Mouse (Mus musculus) hindbrain, postnatal 0 days (tissue): ENCODE data around the gene Acvrl1. TPM values are rescaled to one million over a fixed set of nuclear protein-coding genes. Genes with fewer than 3 reads are reported as not detected.

Experiments
- ATAC-seq: fragments of 200-750 bp; cut with Nextera tagmentation; 2 replicates; pipeline ENCODE4 v1.8.0; 2017; ENCODE audit warnings: mild to moderate bottlenecking, moderate TSS enrichment, moderate library complexity
- DNase-seq: peaks from one replicate; pipeline ENCODE4 v3.0.0-alpha.2; 2015; ENCODE audit warnings: low spot score
- H3K27ac ChIP-seq: fragments of 300-500 bp; sonication (generic); 2 replicates; pipeline ENCODE4 v1.5.1; 2014; ENCODE audit warnings: mild to moderate bottlenecking
- H3K27me3 ChIP-seq: fragments of 300-500 bp; sonication (generic); 2 replicates; pipeline ENCODE4 v1.6.1; 2014; ENCODE audit warnings: low read length, mixed read lengths; ENCODE audit not compliant: insufficient read depth
- H3K36me3 ChIP-seq: fragments of 300-500 bp; sonication (generic); 2 replicates; pipeline ENCODE4 v1.6.1; 2014; ENCODE audit warnings: low read length, mixed read lengths; ENCODE audit not compliant: insufficient read depth
- H3K4me1 ChIP-seq: fragments of 300-500 bp; sonication (generic); 2 replicates; pipeline ENCODE4 v1.6.1; 2014; ENCODE audit warnings: antibody characterized with exemption, low read length, mixed read lengths; ENCODE audit not compliant: insufficient read depth
- H3K4me2 ChIP-seq: fragments of 300-500 bp; sonication (generic); 2 replicates; pipeline ENCODE4 v1.6.1; 2014; ENCODE audit warnings: low read depth, mild to moderate bottlenecking, low read length, moderate library complexity, mixed read lengths
- H3K4me3 ChIP-seq: fragments of 300-500 bp; sonication (generic); 2 replicates; pipeline ENCODE4 v1.5.1; 2014; ENCODE audit warnings: low read length
- H3K9ac ChIP-seq: fragments of 300-500 bp; sonication (generic); replicated peaks from 2 replicates; pipeline ENCODE4 v1.6.1; 2014; ENCODE audit warnings: mild to moderate bottlenecking, low read length, moderate library complexity, mixed read lengths
- H3K9me3 ChIP-seq: fragments of 300-500 bp; sonication (generic); 2 replicates; pipeline ENCODE4 v1.6.1; 2016; ENCODE audit warnings: low read length, mixed read lengths
- CTCF ChIP-seq: IDR thresholded peaks from 2 replicates; pipeline ENCODE4 v1.5.1; 2016; ENCODE audit warnings: antibody characterized with exemption, control low read depth, low read depth
- WGBS: fragments of 180-500 bp; shearing (Covaris S2); extraction: QIAGEN DNeasy Blood & Tissue Kit; methylation state at CpG from one replicate; pipeline ENCODE4 v1.1.7; 2014; 5-methylcytosine and 5-hydroxymethylcytosine counted together
- polyA plus RNA-seq: library from polyadenylated mRNA; unstranded; fragments of >200 nt; fragmentation: Nextera tagmentation; extraction: Ambion mirVana; gene quantifications from 2 replicates; pipeline ENCODE4 v1.2.1, GENCODE M21; 2015
- total RNA-seq: library from RNA; depleted of rRNA; stranded (reverse); fragments of >200 nt; gene quantifications from 2 replicates; pipeline ENCODE4 v1.2.3, GENCODE M21; 2014

Acvrl1 gene
- total and polyA plus RNA-seq, 2 experiments from 2014 or later: 7.0 to 21.6 TPM

GRCm38 (mm10) chr15:101131498-101131897 is 3.2 kb downstream of the Acvrl1 start:
- WGBS: 38% methylated on average over 11 of the region's 11 CpGs
- H3K9ac ChIP-seq: no peak overlapping the region
- DNase-seq (no peak), ATAC-seq (no peak)
- peak overlapping the region; percentile 2; the same call in 1 of the 2 replicates for H3K4me2 ChIP-seq
- H3K27me3 ChIP-seq: peaks cover 8% of the 10 kb centered on the region
- H3K4me3 ChIP-seq: no peak overlapping the region
- H3K4me1 ChIP-seq: peaks cover 4% of the 10 kb centered on the region
- H3K27ac ChIP-seq: no peak overlapping the region
- no peaks in the 10 kb centered on the region for H3K9me3 ChIP-seq
- no peaks in the 10 kb centered on the region for H3K36me3 ChIP-seq
- no peak for TF ChIP-seq CTCF

GRCm38 (mm10) chr15:101132041-101132440 is 3.7 kb downstream of the Acvrl1 start:
- Histone ChIP-seq H3K4me2 (peak overlapping the region; percentile 2; the same call in 1 of the 2 replicates), H3K4me3 (no peak overlapping the region), H3K9ac (no peak overlapping the region), H3K9me3 (no peaks in the 10 kb centered on the region), H3K27ac (no peak overlapping the region), H3K4me1 (peaks cover 4% of the 10 kb centered on the region), H3K36me3 (no peaks in the 10 kb centered on the region), H3K27me3 (peaks cover 8% of the 10 kb centered on the region)
- WGBS: 31% methylated on average over 6 of the region's 6 CpGs
- no peak for ATAC-seq
- TF ChIP-seq CTCF: no peak
- DNase-seq: no peak

- peaks cover 8% of the 10 kb centered on the region for H3K27me3 ChIP-seq
- peak overlapping the region; percentile 45; the same call in 1 of the 2 replicates for H3K27ac ChIP-seq
- no peaks in the 10 kb centered on the region for H3K36me3 ChIP-seq
- no peak for DNase-seq
- no peak for TF ChIP-seq CTCF
- no peak overlapping the region for H3K9ac ChIP-seq
- H3K4me1 ChIP-seq: peaks cover 4% of the 10 kb centered on the region
- ATAC-seq: no peak
- H3K4me3 ChIP-seq: no peak overlapping the region
- no peaks in the 10 kb centered on the region for H3K9me3 ChIP-seq
- WGBS: 80% methylated on average over 6 of the region's 6 CpGs
- H3K4me2 ChIP-seq: no peak overlapping the region
Observed at GRCm38 (mm10) chr15:101132761-101133160, 4.4 kb downstream of the Acvrl1 start.

- Histone ChIP-seq H3K9ac (no peak overlapping the region), H3K27ac (0 out of 2 replicates have a peak overlapping the region, but pooled peaks have one; percentile 45), H3K4me3 (no peak overlapping the region), H3K36me3 (no peaks in the 10 kb centered on the region), H3K9me3 (no peaks in the 10 kb centered on the region), H3K27me3 (peaks cover 8% of the 10 kb centered on the region), H3K4me1 (no peaks in the 10 kb centered on the region), H3K4me2 (peak overlapping the region; percentile 24; the same call in 1 of the 2 replicates)
- DNase-seq (no peak), ATAC-seq (peak; percentile 38; the same call in 1 of the 2 replicates)
- WGBS: 19% methylated on average over 15 of the region's 15 CpGs
- no peak for TF ChIP-seq CTCF
Observed at GRCm38 (mm10) chr15:101133993-101134704, 5.8 kb downstream of the Acvrl1 start.

- H3K4me2 ChIP-seq: peak overlapping the region; percentile 24
- no peak overlapping the region for H3K4me3 ChIP-seq
- no peak overlapping the region for H3K9ac ChIP-seq
- H3K27me3 ChIP-seq: no peaks in the 10 kb centered on the region
- 69% methylated on average over 8 of the region's 8 CpGs for WGBS
- no peaks in the 10 kb centered on the region for H3K9me3 ChIP-seq
- no peaks in the 10 kb centered on the region for H3K4me1 ChIP-seq
- ATAC-seq: no peak
- H3K27ac ChIP-seq: no peak overlapping the region
- H3K36me3 ChIP-seq: no peaks in the 10 kb centered on the region
- DNase-seq: no peak
- TF ChIP-seq CTCF: no peak
Observed at GRCm38 (mm10) chr15:101135405-101135804, 7.1 kb downstream of the Acvrl1 start.

GRCm38 (mm10) chr15:101137455-101137854 is 9.1 kb downstream of the Acvrl1 start:
- Histone ChIP-seq H3K4me2 (no peak overlapping the region), H3K4me3 (no peak overlapping the region), H3K36me3 (no peaks in the 10 kb centered on the region), H3K27me3 (no peaks in the 10 kb centered on the region), H3K27ac (no peak overlapping the region), H3K9me3 (no peaks in the 10 kb centered on the region), H3K4me1 (no peaks in the 10 kb centered on the region), H3K9ac (no peak overlapping the region)
- 75% methylated on average over 11 of the region's 11 CpGs for WGBS
- ATAC-seq (no peak), DNase-seq (no peak)
- TF ChIP-seq CTCF: no peak

- Histone ChIP-seq H3K9me3 (no peaks in the 10 kb centered on the region), H3K4me3 (no peak overlapping the region), H3K27me3 (no peaks in the 10 kb centered on the region), H3K9ac (no peak overlapping the region), H3K27ac (no peak overlapping the region), H3K4me2 (no peak overlapping the region), H3K4me1 (0 out of 2 replicates have a peak, but pooled peaks cover 6% of the 10 kb centered on the region), H3K36me3 (no peaks in the 10 kb centered on the region)
- WGBS: 82% methylated on average over 3 of the region's 3 CpGs
- no peak for TF ChIP-seq CTCF
- DNase-seq (no peak), ATAC-seq (no peak)
Observed at GRCm38 (mm10) chr15:101138675-101139074, 10.4 kb downstream of the Acvrl1 start.
